Mouse (Mus musculus): Measurements from ENCODE around the gene Rtel1.

Rtel1 gene

GRCm38 (mm10) chr2:181319248-181320102 lies at the start of gene Rtel1:
Gene Rtel1 (plus strand): TSS chr2:181319739.
- peak; percentile 62 for DNase-seq (ENCODE audit: low read depth)

GRCm38 (mm10) chr2:181272092-181272491 lies 47.4 kb upstream of the Rtel1 start:
- DNase-seq (ENCODE audit: low read depth), result no peak

GRCm38 (mm10) chr2:181273829-181274228 lies 45.7 kb upstream of the Rtel1 start:
- DNase-seq (ENCODE audit: low read depth), result no peak

- DNase-seq (ENCODE audit: low read depth), result no peak
Measured at GRCm38 (mm10) chr2:181274639-181275038, 44.9 kb upstream of the Rtel1 start.

GRCm38 (mm10) chr2:181276766-181277165 lies 42.8 kb upstream of the Rtel1 start:
- DNase-seq (ENCODE audit: low read depth), result no peak

- no peak for DNase-seq (ENCODE audit: low read depth)
Measured at GRCm38 (mm10) chr2:181277866-181278265, 41.7 kb upstream of the Rtel1 start.

- no peak for DNase-seq (ENCODE audit: low read depth)
Measured at GRCm38 (mm10) chr2:181279968-181280367, 39.6 kb upstream of the Rtel1 start.

GRCm38 (mm10) chr2:181286629-181287337 lies 32.8 kb upstream of the Rtel1 start:
- no peak for DNase-seq (ENCODE audit: low read depth)

GRCm38 (mm10) chr2:181287338-181287957 lies 32.1 kb upstream of the Rtel1 start:
- DNase-seq (ENCODE audit: low read depth), result no peak

- peak; percentile 93 for DNase-seq (ENCODE audit: low read depth)
Measured at GRCm38 (mm10) chr2:181287958-181288350, 31.6 kb upstream of the Rtel1 start, which contains the start of gene Gmeb2. Gene Gmeb2 (minus strand): TSS chr2:181288035.

- DNase-seq (ENCODE audit: low read depth), result no peak
Measured at GRCm38 (mm10) chr2:181288691-181289090, 30.8 kb upstream of the Rtel1 start.

GRCm38 (mm10) chr2:181290937-181291336 lies 28.6 kb upstream of the Rtel1 start:
- DNase-seq (ENCODE audit: low read depth), result no peak

GRCm38 (mm10) chr2:181302041-181302440 lies 17.5 kb upstream of the Rtel1 start:
- DNase-seq (ENCODE audit: low read depth), result no peak

- no peak for DNase-seq (ENCODE audit: low read depth)
Measured at GRCm38 (mm10) chr2:181304944-181305343, 14.6 kb upstream of the Rtel1 start.

- DNase-seq (ENCODE audit: low read depth), result no peak
Measured at GRCm38 (mm10) chr2:181307144-181307804, 12.3 kb upstream of the Rtel1 start.

GRCm38 (mm10) chr2:181312435-181312834 lies 7.1 kb upstream of the Rtel1 start:
- DNase-seq (ENCODE audit: low read depth), result no peak

GRCm38 (mm10) chr2:181313006-181313343 lies 6.6 kb upstream of the Rtel1 start:
- no peak for DNase-seq (ENCODE audit: low read depth)

GRCm38 (mm10) chr2:181313344-181314079 lies 6.0 kb upstream of the Rtel1 start:
- DNase-seq (ENCODE audit: low read depth), result no peak

GRCm38 (mm10) chr2:181314080-181314810 lies 5.3 kb upstream of the Rtel1 start, which contains the start of gene Stmn3:
Gene Stmn3 (minus strand): TSS chr2:181314500.
- DNase-seq (ENCODE audit: low read depth), result no peak

- DNase-seq (ENCODE audit: low read depth), result no peak
Measured at GRCm38 (mm10) chr2:181320103-181320499, 562 bp downstream of the Rtel1 start.

- no peak for DNase-seq (ENCODE audit: low read depth)
Measured at GRCm38 (mm10) chr2:181322136-181322535, 2.6 kb downstream of the Rtel1 start.
